Mouse (Mus musculus): ENCODE data around the gene 9330159F19Rik. TPM values are rescaled to one million over a fixed set of nuclear protein-coding genes. Genes with fewer than 3 reads are reported as not detected.
A peak's percentile ranks its signal among the peaks of the same experiment; 100 is the strongest.

Gene 9330159F19Rik
- polyA plus RNA-seq (2015; fragmentation: Nextera tagmentation; extraction: Ambion mirVana): 39.5 and 40.0 TPM in 2 replicates

DNA sequence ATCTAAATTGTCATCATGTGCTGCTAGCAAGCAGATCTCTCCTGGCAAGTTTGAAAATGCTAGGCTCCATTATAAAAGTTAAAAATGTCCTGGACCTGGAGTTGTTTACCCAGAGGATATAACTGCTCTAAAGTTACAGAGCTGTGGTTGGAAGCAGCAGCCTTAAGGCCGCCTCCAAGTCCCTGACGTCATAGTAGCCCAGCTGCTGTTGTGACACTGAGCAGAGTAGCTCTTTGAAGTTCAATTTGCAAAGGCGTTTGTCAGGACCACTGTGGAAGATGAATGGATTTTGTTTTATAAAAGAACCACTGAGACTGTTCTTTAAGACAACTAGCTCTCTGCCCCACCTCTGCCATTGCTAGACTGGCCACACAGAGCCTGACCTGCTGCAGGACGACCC, at the start of gene 9330159F19Rik:
TSS of gene 9330159F19Rik (plus strand) at position 154 of the 400 bp plus-strand sequence.
- Histone ChIP-seq H3K4me3 (no peak within 1 kb of the TSS), H3K36me3 (peaks cover 6% of the 10 kb centered on the region; the same call in 1 of the 2 replicates), H3K4me2 (replicated peaks) (no peak within 1 kb of the TSS), H3K9ac (replicated peaks) (no peak within 1 kb of the TSS), H3K27me3 (no peaks in the 10 kb centered on the region), H3K27ac (replicated peaks) (no peak within 1 kb of the TSS), H3K4me1 (peaks cover 11% of the 10 kb centered on the region), H3K9me3 (no peaks in the 10 kb centered on the region)
- peak; percentile 86 for ATAC-seq (replicated peaks)
- 2% methylated on average over 4 of the region's 4 CpGs for WGBS

DNA sequence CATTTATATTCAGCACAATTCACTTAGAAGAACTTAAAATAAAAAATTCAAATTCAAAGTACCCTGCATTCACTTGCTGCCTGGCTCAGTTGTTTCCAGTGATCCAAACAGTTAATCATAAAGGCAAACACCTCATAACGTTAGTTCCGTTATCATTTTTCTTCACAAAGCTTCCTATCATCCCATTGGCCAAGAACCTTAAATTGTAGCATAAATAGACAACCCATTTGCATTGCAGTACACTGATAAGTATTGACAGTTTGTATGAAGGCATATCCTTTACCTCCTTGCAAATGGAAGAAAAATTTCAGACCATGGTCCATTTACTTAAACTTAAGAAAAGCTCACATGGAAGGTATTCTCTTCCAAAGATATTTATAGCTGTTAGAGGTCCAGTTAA, 49.7 kb upstream of the 9330159F19Rik start:
- WGBS: 86% methylated on average over 2 of the region's 2 CpGs
- no peak for ATAC-seq (replicated peaks)
- Histone ChIP-seq H3K27ac (replicated peaks) (no peak overlapping the region), H3K4me1 (no peaks in the 10 kb centered on the region), H3K36me3 (peaks cover 58% of the 10 kb centered on the region), H3K27me3 (no peaks in the 10 kb centered on the region), H3K9me3 (no peaks in the 10 kb centered on the region), H3K4me3 (no peak overlapping the region), H3K9ac (replicated peaks) (no peak overlapping the region), H3K4me2 (replicated peaks) (no peak overlapping the region)

DNA sequence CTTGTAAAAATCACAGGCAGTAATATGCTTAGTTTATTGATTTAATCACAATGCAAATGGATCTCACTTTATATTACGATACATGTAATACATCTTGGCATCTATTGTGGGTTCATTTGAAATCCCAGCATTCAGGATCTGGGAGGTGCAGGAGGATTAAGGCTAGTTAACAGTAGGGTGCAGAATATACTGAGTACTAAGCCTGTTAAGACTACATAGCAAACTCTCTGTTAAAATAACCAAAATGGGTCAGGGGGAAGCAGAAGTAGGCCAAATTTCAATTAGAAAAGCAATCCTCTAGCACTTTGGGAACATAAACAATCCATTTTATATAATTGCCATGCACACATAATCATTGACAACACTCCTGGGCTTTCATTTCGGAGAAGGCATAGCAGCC, 37.6 kb upstream of the 9330159F19Rik start:
- Histone ChIP-seq H3K27me3 (no peaks in the 10 kb centered on the region), H3K36me3 (peaks cover 61% of the 10 kb centered on the region)
- 89% methylated on average over 2 of the region's 2 CpGs for WGBS

DNA sequence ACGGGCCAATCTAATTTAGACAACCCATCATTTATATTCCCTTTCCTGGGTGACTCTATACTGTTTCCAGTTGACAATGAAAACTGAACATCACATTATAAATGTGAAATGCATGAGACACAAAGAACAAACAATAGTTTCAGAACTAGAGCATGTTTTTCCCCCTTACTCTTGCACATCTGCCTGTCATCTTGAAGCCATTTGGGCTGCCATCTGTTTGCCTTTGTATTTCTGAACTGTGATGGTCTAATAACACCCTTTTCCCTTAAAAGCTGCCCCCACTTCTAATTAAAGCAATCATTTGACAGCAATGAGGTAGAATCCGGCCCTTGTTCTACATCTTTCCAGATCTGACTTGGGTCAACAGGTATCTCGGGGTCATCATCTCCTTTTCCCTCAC, 35.8 kb upstream of the 9330159F19Rik start:
- Histone ChIP-seq H3K36me3 (peaks cover 60% of the 10 kb centered on the region), H3K4me1 (peaks cover 23% of the 10 kb centered on the region), H3K4me2 (replicated peaks) (no peak overlapping the region), H3K4me3 (no peak overlapping the region), H3K27me3 (no peaks in the 10 kb centered on the region), H3K9me3 (no peaks in the 10 kb centered on the region), H3K9ac (replicated peaks) (no peak overlapping the region), H3K27ac (replicated peaks) (no peak overlapping the region)
- ATAC-seq (replicated peaks): no peak
- 53% methylated on average over 3 of the region's 3 CpGs for WGBS

More for the DNA sequence above, 37.6 kb upstream of the 9330159F19Rik start:
- Histone ChIP-seq H3K9me3 (no peaks in the 10 kb centered on the region), H3K4me1 (peaks cover 23% of the 10 kb centered on the region), H3K9ac (replicated peaks) (no peak overlapping the region), H3K4me2 (replicated peaks) (no peak overlapping the region), H3K4me3 (no peak overlapping the region), H3K27ac (replicated peaks) (no peak overlapping the region)
- ATAC-seq (replicated peaks): no peak

GRCm38 (mm10) chr10:29176881-29177280, 34.5 kb upstream of the 9330159F19Rik start:
- peaks cover 59% of the 10 kb centered on the region for H3K36me3 ChIP-seq
- H3K4me3 ChIP-seq: no peak overlapping the region
- H3K9ac ChIP-seq (replicated peaks): no peak overlapping the region
- no peaks in the 10 kb centered on the region for H3K9me3 ChIP-seq
- H3K4me1 ChIP-seq: peaks cover 23% of the 10 kb centered on the region
- H3K4me2 ChIP-seq (replicated peaks): no peak overlapping the region
- 20% methylated on average over 4 of the region's 4 CpGs for WGBS
- H3K27me3 ChIP-seq: no peaks in the 10 kb centered on the region
- no peak overlapping the region for H3K27ac ChIP-seq (replicated peaks)
- ATAC-seq (replicated peaks): peak; percentile 82

GRCm38 (mm10) chr10:29178003-29178402, 33.4 kb upstream of the 9330159F19Rik start:
- H3K9me3 ChIP-seq: no peaks in the 10 kb centered on the region
- H3K9ac ChIP-seq (replicated peaks): no peak overlapping the region
- no peaks in the 10 kb centered on the region for H3K27me3 ChIP-seq
- H3K36me3 ChIP-seq: peaks cover 60% of the 10 kb centered on the region
- peaks cover 19% of the 10 kb centered on the region for H3K4me1 ChIP-seq
- no peak overlapping the region for H3K27ac ChIP-seq (replicated peaks)
- no peak for ATAC-seq (replicated peaks)
- no peak overlapping the region for H3K4me2 ChIP-seq (replicated peaks)
- H3K4me3 ChIP-seq: no peak overlapping the region
- 44% methylated on average over 2 of the region's 2 CpGs for WGBS

GRCm38 (mm10) chr10:29180210-29180609, 31.2 kb upstream of the 9330159F19Rik start:
- 86% methylated on average over 3 of the region's 3 CpGs for WGBS
- Histone ChIP-seq H3K4me1 (peaks cover 16% of the 10 kb centered on the region; the same call in 1 of the 2 replicates), H3K9ac (replicated peaks) (no peak overlapping the region), H3K4me2 (replicated peaks) (no peak overlapping the region), H3K27ac (replicated peaks) (no peak overlapping the region), H3K4me3 (no peak overlapping the region), H3K27me3 (no peaks in the 10 kb centered on the region), H3K36me3 (peaks cover 50% of the 10 kb centered on the region), H3K9me3 (no peaks in the 10 kb centered on the region)
- no peak for ATAC-seq (replicated peaks)

GRCm38 (mm10) chr10:29181046-29181445, 30.4 kb upstream of the 9330159F19Rik start:
- 35% methylated on average over 2 of the region's 2 CpGs for WGBS
- peaks cover 11% of the 10 kb centered on the region; the same call in 1 of the 2 replicates for H3K4me1 ChIP-seq
- no peak overlapping the region for H3K4me2 ChIP-seq (replicated peaks)
- ATAC-seq (replicated peaks): no peak
- no peak overlapping the region for H3K4me3 ChIP-seq
- no peaks in the 10 kb centered on the region for H3K9me3 ChIP-seq
- H3K9ac ChIP-seq (replicated peaks): no peak overlapping the region
- H3K27me3 ChIP-seq: no peaks in the 10 kb centered on the region
- no peak overlapping the region for H3K27ac ChIP-seq (replicated peaks)
- peaks cover 43% of the 10 kb centered on the region for H3K36me3 ChIP-seq

DNA sequence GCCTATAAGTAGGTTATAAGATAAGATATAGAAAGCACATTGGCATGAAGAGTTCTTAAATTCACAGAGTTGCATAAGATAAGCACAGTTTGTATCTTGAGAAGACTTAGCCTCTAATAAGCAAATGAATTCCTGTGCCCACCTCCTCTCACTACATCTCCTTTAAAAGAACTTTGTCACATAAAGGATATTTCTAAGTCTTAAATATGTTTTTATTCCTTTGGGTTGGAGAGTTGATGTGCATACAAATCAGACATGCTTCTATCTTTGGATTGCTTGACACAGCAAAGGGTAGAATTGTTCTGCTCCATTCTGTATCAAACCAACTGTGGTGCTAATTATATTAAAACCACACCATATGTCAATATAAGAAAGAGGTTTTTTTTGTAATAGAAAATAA, 17.6 kb upstream of the 9330159F19Rik start:
- Histone ChIP-seq H3K9me3 (no peaks in the 10 kb centered on the region), H3K27me3 (no peaks in the 10 kb centered on the region), H3K4me3 (no peak overlapping the region), H3K4me1 (no peaks in the 10 kb centered on the region), H3K9ac (replicated peaks) (no peak overlapping the region), H3K27ac (replicated peaks) (no peak overlapping the region), H3K36me3 (peaks cover 50% of the 10 kb centered on the region), H3K4me2 (replicated peaks) (no peak overlapping the region)
- ATAC-seq (replicated peaks): no peak

- ATAC-seq (replicated peaks): no peak
- Histone ChIP-seq H3K27ac (replicated peaks) (no peak overlapping the region), H3K4me3 (no peak overlapping the region), H3K9ac (replicated peaks) (no peak overlapping the region), H3K9me3 (no peaks in the 10 kb centered on the region), H3K36me3 (peaks cover 69% of the 10 kb centered on the region), H3K27me3 (no peaks in the 10 kb centered on the region), H3K4me2 (replicated peaks) (no peak overlapping the region), H3K4me1 (no peaks in the 10 kb centered on the region)
- 98% methylated on average over 33 of the region's 33 CpGs for WGBS
Measured at GRCm38 (mm10) chr10:29196811-29197210, 14.6 kb upstream of the 9330159F19Rik start.

- Histone ChIP-seq H3K4me3 (no peak within 1 kb of the TSS), H3K27ac (replicated peaks) (no peak within 1 kb of the TSS), H3K36me3 (peaks cover 77% of the 10 kb centered on the region), H3K9me3 (no peaks in the 10 kb centered on the region), H3K4me2 (replicated peaks) (no peak within 1 kb of the TSS), H3K27me3 (no peaks in the 10 kb centered on the region), H3K9ac (replicated peaks) (no peak within 1 kb of the TSS), H3K4me1 (no peaks in the 10 kb centered on the region)
- no peak for ATAC-seq (replicated peaks)
- 92% methylated on average over 7 of the region's 7 CpGs for WGBS
Measured at GRCm38 (mm10) chr10:29198642-29199041, 12.8 kb upstream of the 9330159F19Rik start, which contains the start of gene Gm49353. TSS of gene Gm49353 (plus strand) at chr10:29198954.

- 81% methylated on average over 3 of the region's 3 CpGs for WGBS
- no peaks in the 10 kb centered on the region for H3K4me1 ChIP-seq
- no peak overlapping the region for H3K4me3 ChIP-seq
- H3K27me3 ChIP-seq: no peaks in the 10 kb centered on the region
- no peak overlapping the region for H3K27ac ChIP-seq (replicated peaks)
- H3K9ac ChIP-seq (replicated peaks): no peak overlapping the region
- ATAC-seq (replicated peaks): no peak
- H3K4me2 ChIP-seq (replicated peaks): no peak overlapping the region
- peaks cover 68% of the 10 kb centered on the region for H3K36me3 ChIP-seq
- no peaks in the 10 kb centered on the region for H3K9me3 ChIP-seq
Measured at GRCm38 (mm10) chr10:29199835-29200234, 11.6 kb upstream of the 9330159F19Rik start.

DNA sequence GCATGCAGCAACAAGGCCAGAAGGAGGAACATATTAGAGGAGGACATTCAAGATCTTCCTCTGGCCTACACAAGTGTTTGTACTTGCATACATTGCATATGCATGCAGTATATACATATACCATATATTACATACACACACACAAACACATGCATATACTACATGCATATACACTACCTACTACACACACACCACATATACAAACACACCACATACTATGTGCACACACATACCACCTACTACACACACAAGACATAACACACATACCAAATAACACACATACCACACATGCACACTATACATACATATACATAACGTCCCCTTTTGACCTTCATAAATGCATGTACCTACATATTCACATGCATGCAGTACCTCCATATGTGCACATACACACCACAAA, 10.8 kb upstream of the 9330159F19Rik start:
- no peak overlapping the region for H3K4me3 ChIP-seq
- H3K4me2 ChIP-seq (replicated peaks): no peak overlapping the region
- no peaks in the 10 kb centered on the region for H3K4me1 ChIP-seq
- no peak overlapping the region for H3K27ac ChIP-seq (replicated peaks)
- no peaks in the 10 kb centered on the region for H3K27me3 ChIP-seq
- no peaks in the 10 kb centered on the region for H3K9me3 ChIP-seq
- peaks cover 65% of the 10 kb centered on the region for H3K36me3 ChIP-seq
- H3K9ac ChIP-seq (replicated peaks): no peak overlapping the region
- WGBS: 92% methylated on average over 1 of the region's 1 CpGs
- ATAC-seq (replicated peaks): peak; percentile 44; the same call in 1 of the 2 replicates
